8 mouse cellular contexts compared by ENCODE assay signal in genomic region chr11:114676896-114677530, GRCm38 (mm10). TPM values are rescaled to one million over a fixed set of nuclear protein-coding genes. Genes with fewer than 3 reads are reported as not detected.
A peak's percentile ranks its signal among the peaks of the same experiment; 100 is the strongest.
DNase-seq lines count a peak whose midpoint lies in the region; ATAC-seq and TF ChIP-seq lines count a peak whose summit lies in the region.

No protein-coding gene starts in this region.

- no peaks in the 10 kb centered on the region for H3K9me3 ChIP-seq in heart, embryonic 12.5 days (replicated peaks)
- no peaks in the 10 kb centered on the region for H3K9me3 ChIP-seq in heart, postnatal 0 days (replicated peaks; ENCODE audit: control insufficient read depth, low read length)
- H3K9me3 ChIP-seq in liver, embryonic 15.5 days (replicated peaks): no peaks in the 10 kb centered on the region

- no peak for ATAC-seq in heart, embryonic 12.5 days (ENCODE audit: insufficient number of reproducible peaks, low FRiP score)
- ATAC-seq in heart, postnatal 0 days (ENCODE audit: insufficient read depth, low read depth): no peak
- no peak for ATAC-seq in liver, embryonic 15.5 days (ENCODE audit: insufficient read depth)

- intact Hi-C loops in heart, postnatal 14 days (cut with DNase I): loop anchor here (5.0 kb wide), 1 partner anchor 110 kb away; no protein-coding TSS in a partner anchor

- peak overlapping the region; percentile 59; the same call in 1 of the 2 replicates for H3K4me3 ChIP-seq in heart, embryonic 12.5 days
- H3K4me3 ChIP-seq in heart, postnatal 0 days (ENCODE audit: low read depth, low read length): peak overlapping the region; percentile 69; the same call in 1 of the 2 replicates
- peak overlapping the region; percentile 64 for H3K4me3 ChIP-seq in liver, embryonic 15.5 days (replicated peaks)

- H3K36me3 ChIP-seq in heart, embryonic 12.5 days: peaks cover 20% of the 10 kb centered on the region
- H3K36me3 ChIP-seq in heart, postnatal 0 days (replicated peaks; ENCODE audit: control insufficient read depth, insufficient read depth, low read length): peaks cover 14% of the 10 kb centered on the region
- peaks cover 20% of the 10 kb centered on the region for H3K36me3 ChIP-seq in liver, embryonic 15.5 days (replicated peaks)

- no peak for TF ChIP-seq CTCF in heart, postnatal 0 days (IDR thresholded peaks at IDR 0.05; ENCODE audit: low read depth)

- no peak for DNase-seq in heart, postnatal 14 days
- DNase-seq in cerebellum, adult 9-11 months: peak; percentile 67
- no peak for DNase-seq in heart, postnatal 0 days (ENCODE audit: low spot score)
- DNase-seq in layer of hippocampus, postnatal 36 days: no peak
- DNase-seq in c-Kit-positive CD71-positive TER-119-positive erythroid progenitor cells, embryonic 14.5 days (ENCODE audit: low spot score): no peak
- no peak for DNase-seq in embryo, embryonic 10 days (ENCODE audit: low spot score)

- H3K4me2 ChIP-seq in heart, embryonic 12.5 days: peak overlapping the region; percentile 92
- H3K4me2 ChIP-seq in heart, postnatal 0 days (ENCODE audit: low read depth, low read length): peak overlapping the region; percentile 97
- peak overlapping the region; percentile 91 for H3K4me2 ChIP-seq in liver, embryonic 15.5 days

- TF ChIP-seq EP300 in heart, postnatal 0 days (IDR thresholded peaks at IDR 0.05; ENCODE audit: low read depth): no peak

- H3K27ac ChIP-seq in heart, embryonic 12.5 days (ENCODE audit: poor library complexity, severe bottlenecking): no peak overlapping the region
- H3K27ac ChIP-seq in heart, postnatal 0 days (ENCODE audit: low read depth): 0 out of 2 replicates have a peak overlapping the region, but pooled peaks have one; percentile 11
- H3K27ac ChIP-seq in liver, embryonic 15.5 days (replicated peaks): no peak overlapping the region

- peaks cover 36% of the 10 kb centered on the region for H3K4me1 ChIP-seq in heart, embryonic 12.5 days (replicated peaks)
- H3K4me1 ChIP-seq in heart, postnatal 0 days (ENCODE audit: control insufficient read depth, insufficient read depth): peaks cover 29% of the 10 kb centered on the region
- H3K4me1 ChIP-seq in liver, embryonic 15.5 days (replicated peaks): peaks cover 43% of the 10 kb centered on the region

- peak overlapping the region; percentile 73; the same call in 1 of the 2 replicates for H3K9ac ChIP-seq in heart, embryonic 12.5 days
- H3K9ac ChIP-seq in heart, postnatal 0 days (replicated peaks; ENCODE audit: low read depth, low read length): 0 out of 2 replicates have a peak overlapping the region, but pooled peaks have one; percentile 69
- peak overlapping the region; percentile 59; the same call in 1 of the 2 replicates for H3K9ac ChIP-seq in liver, embryonic 15.5 days

- H3K27me3 ChIP-seq in heart, embryonic 12.5 days (replicated peaks): peaks cover 8% of the 10 kb centered on the region; the same call in 1 of the 2 replicates
- no peaks in the 10 kb centered on the region for H3K27me3 ChIP-seq in heart, postnatal 0 days (ENCODE audit: control insufficient read depth, insufficient read depth, low read length)
- peaks cover 24% of the 10 kb centered on the region for H3K27me3 ChIP-seq in liver, embryonic 15.5 days

- 56% methylated on average over 9 of the region's 9 CpGs for WGBS in heart, embryonic 12.5 days
- 45% methylated on average over 9 of the region's 9 CpGs for WGBS in heart, postnatal 0 days
- 42% methylated on average over 9 of the region's 9 CpGs for WGBS in liver, embryonic 15.5 days (ENCODE audit: insufficient replicate concordance)

RNA-seq across cellular contexts. Expression of gene Ttyh2, which starts 1.8 kb away (rescaled TPM):
- polyA plus RNA-seq in heart, embryonic 12.5 days (2016; fragmentation: Nextera tagmentation; extraction: Ambion mirVana): 5.5 and 5.9 TPM in 2 replicates
- total RNA-seq in heart, postnatal 14 days (2021): 10 to 100 TPM; 11.3 to 13.4 TPM
- 12.4 and 17.6 TPM in 2 replicates for total RNA-seq in heart, postnatal 0 days (2014; rRNA removed; ENCODE audit: low replicate concordance)
- polyA plus RNA-seq in heart, postnatal 0 days (2015; fragmentation: Nextera tagmentation; extraction: Ambion mirVana): 10.5 and 11.8 TPM in 2 replicates
- 8.1 and 10.5 TPM in 2 replicates for polyA plus RNA-seq in liver, embryonic 15.5 days (2015; fragmentation: Nextera tagmentation; extraction: Ambion mirVana)
- 10 to 100 TPM; 29.5 to 30.6 TPM for total RNA-seq in layer of hippocampus, postnatal 36 days (2021)

RNA-seq across cellular contexts. Expression of gene Rpl38, which starts 8.7 kb away (rescaled TPM):
- 785 and 816 TPM in 2 replicates for polyA plus RNA-seq in heart, embryonic 12.5 days (2016; fragmentation: Nextera tagmentation; extraction: Ambion mirVana)
- total RNA-seq in heart, postnatal 14 days (2021): 100 to 1,000 TPM; 606 to 649 TPM
- 331 and 650 TPM in 2 replicates for total RNA-seq in heart, postnatal 0 days (2014; rRNA removed; ENCODE audit: low replicate concordance)
- polyA plus RNA-seq in heart, postnatal 0 days (2015; fragmentation: Nextera tagmentation; extraction: Ambion mirVana): 773 and 797 TPM in 2 replicates
- polyA plus RNA-seq in liver, embryonic 15.5 days (2015; fragmentation: Nextera tagmentation; extraction: Ambion mirVana): 503 and 662 TPM in 2 replicates
- total RNA-seq in layer of hippocampus, postnatal 36 days (2021): 100 to 1,000 TPM; 846 to 926 TPM

RNA-seq across cellular contexts. Expression of gene Dnaic2, which starts 50.2 kb away (rescaled TPM):
- 0.27 and 0.32 TPM in 2 replicates for polyA plus RNA-seq in heart, embryonic 12.5 days (2016; fragmentation: Nextera tagmentation; extraction: Ambion mirVana)
- under 1 TPM; 0.27 to 0.60 TPM for total RNA-seq in heart, postnatal 14 days (2021)
- total RNA-seq in heart, postnatal 0 days (2014; rRNA removed; ENCODE audit: low replicate concordance): not detected in 2 replicates
- 0.33 and 0.75 TPM in 2 replicates for polyA plus RNA-seq in heart, postnatal 0 days (2015; fragmentation: Nextera tagmentation; extraction: Ambion mirVana)
- 0.18 and 0.56 TPM in 2 replicates for polyA plus RNA-seq in liver, embryonic 15.5 days (2015; fragmentation: Nextera tagmentation; extraction: Ambion mirVana)
- total RNA-seq in layer of hippocampus, postnatal 36 days (2021): 1 to 10 TPM in 1 of 2 experiments, under 1 TPM in 1; 0.99 to 1.9 TPM
